Mouse (Mus musculus) MEL (cell line): ENCODE results near the gene Coq6. TPM values are rescaled to one million over a fixed set of nuclear protein-coding genes. Genes with fewer than 3 reads are reported as not detected.

Experiments used
- DNase-seq: peaks from one replicate; pipeline ENCODE4 v3.0.0; 2011; ENCODE audit warnings: low read depth, low spot score
- H3K27ac ChIP-seq: 2 replicates; pipeline ENCODE4 v1.5.1; 2012; ENCODE audit warnings: low read depth, mild to moderate bottlenecking, control low read depth, low read length, moderate library complexity; ENCODE audit not compliant: control insufficient read depth
- H3K27me3 ChIP-seq, 2 experiments: fragments of 150-350 bp in 1 of 2; sonication (generic) in 1 of 2; 2 replicates each; pipeline ENCODE4 v1.6.1; 2012; ENCODE audit warnings: low read length in 2 of 2, mild to moderate bottlenecking in 2 of 2, improper control_type of control experiment in 1 of 2, moderate library complexity in 1 of 2; ENCODE audit not compliant: insufficient read depth in 2 of 2, control insufficient read depth in 1 of 2
- H3K36me3 ChIP-seq, 2 experiments: 2 replicates each; pipeline ENCODE4 v1.6.1; 2012 to 2014; ENCODE audit warnings: low read length in 2 of 2, improper control_type of control experiment in 1 of 2, inconsistent platforms in 1 of 2, mild to moderate bottlenecking in 1 of 2; ENCODE audit not compliant: insufficient read depth in 2 of 2, control insufficient read depth in 1 of 2
- H3K4me1 ChIP-seq, 2 experiments: fragments of 150-350 bp in 1 of 2; sonication (generic) in 1 of 2; 2 replicates each; pipeline ENCODE4 v1.6.1; 2012; ENCODE audit warnings: low read length in 2 of 2, improper control_type of control experiment in 1 of 2, mild to moderate bottlenecking in 1 of 2; ENCODE audit not compliant: insufficient read depth in 2 of 2, control insufficient read depth in 1 of 2
- H3K4me3 ChIP-seq, 2 experiments: fragments of 150-350 bp in 1 of 2; sonication (generic) in 1 of 2; 2 replicates each; pipeline ENCODE4 v1.5.1; 2012; ENCODE audit warnings: low read depth in 2 of 2, low read length in 2 of 2, mild to moderate bottlenecking in 2 of 2, moderate library complexity in 2 of 2, control low read depth in 1 of 2, improper control_type of control experiment in 1 of 2; ENCODE audit not compliant: control insufficient read depth in 1 of 2, insufficient read depth in 1 of 2
- H3K79me2 ChIP-seq: 2 replicates; pipeline ENCODE4 v1.6.1; 2012; ENCODE audit warnings: mild to moderate bottlenecking, low read length, moderate library complexity; ENCODE audit not compliant: control insufficient read depth, poor library complexity, insufficient read depth
- H3K9ac ChIP-seq: 2 replicates; pipeline ENCODE4 v1.6.1; 2012; ENCODE audit warnings: low read depth, mild to moderate bottlenecking, control low read depth, low read length, moderate library complexity; ENCODE audit not compliant: control insufficient read depth, poor library complexity, severe bottlenecking
- H3K9me3 ChIP-seq: fragments of 150-350 bp; sonication (generic); replicated peaks from 2 replicates; pipeline ENCODE4 v1.6.1; 2012; ENCODE audit warnings: mild to moderate bottlenecking, low read length, improper control_type of control experiment, moderate library complexity; ENCODE audit not compliant: insufficient read depth
- CHD1 ChIP-seq: IDR thresholded peaks from 2 replicates; pipeline ENCODE4 v1.6.1; 2012; ENCODE audit warnings: low read depth, mild to moderate bottlenecking, inconsistent platforms, low read length, improper control_type of control experiment
- CTCF ChIP-seq, 3 experiments: IDR thresholded peaks in 2 of 3; conservative IDR thresholded peaks in 1 of 3; 2 replicates each; pipeline ENCODE4 v1.5.1; 2011 to 2012; ENCODE audit warnings: low read length in 3 of 3, low read depth in 2 of 3, mild to moderate bottlenecking in 2 of 3, improper control_type of control experiment in 1 of 3, inconsistent platforms in 1 of 3, mixed read lengths in 1 of 3, moderate library complexity in 1 of 3; ENCODE audit not compliant: control insufficient read depth in 1 of 3, insufficient read depth in 1 of 3, poor library complexity in 1 of 3, severe bottlenecking in 1 of 3
- E2F4 ChIP-seq: IDR thresholded peaks from 2 replicates; pipeline ENCODE4 v1.6.1; 2011; ENCODE audit warnings: low read depth, low read length, improper control_type of control experiment, borderline replicate concordance
- ELF1 ChIP-seq: IDR thresholded peaks from 2 replicates; pipeline ENCODE4 v1.6.1; 2014; ENCODE audit warnings: low read depth, mild to moderate bottlenecking, inconsistent platforms, low read length, improper control_type of control experiment, moderate library complexity
- HCFC1 ChIP-seq: IDR thresholded peaks from 2 replicates; pipeline ENCODE4 v1.6.1; 2012; ENCODE audit warnings: low read depth, mild to moderate bottlenecking, inconsistent platforms, low read length, improper control_type of control experiment, moderate library complexity
- JUND ChIP-seq: IDR thresholded peaks from 2 replicates; pipeline ENCODE4 v1.6.1; 2011; ENCODE audit warnings: low read depth, mild to moderate bottlenecking, improper control_type of control experiment, low read length
- KAT2A ChIP-seq: conservative IDR thresholded peaks from 2 replicates; pipeline ENCODE4 v1.6.1; 2012; ENCODE audit warnings: low read depth, low read length, improper control_type of control experiment, inconsistent platforms
- MAFK ChIP-seq: IDR thresholded peaks from 2 replicates; pipeline ENCODE4 v1.6.1; 2011; ENCODE audit warnings: low read depth, mild to moderate bottlenecking, low read length, improper control_type of control experiment, borderline replicate concordance
- MAX ChIP-seq: IDR thresholded peaks from 2 replicates; pipeline ENCODE4 v1.6.1; 2011; ENCODE audit warnings: low read length, improper control_type of control experiment
- MAZ ChIP-seq: IDR thresholded peaks from 2 replicates; pipeline ENCODE4 v1.6.1; 2012; ENCODE audit warnings: low read depth, mild to moderate bottlenecking, inconsistent platforms, low read length, improper control_type of control experiment
- MEF2A ChIP-seq: IDR thresholded peaks from 2 replicates; pipeline ENCODE4 v1.6.1; 2014; ENCODE audit warnings: low read depth, mild to moderate bottlenecking, inconsistent platforms, low read length, improper control_type of control experiment; ENCODE audit not compliant: poor library complexity, insufficient replicate concordance, severe bottlenecking; ENCODE audit errors: extremely low read depth
- MXI1 ChIP-seq: IDR thresholded peaks from 2 replicates; pipeline ENCODE4 v1.6.1; 2011; ENCODE audit warnings: mild to moderate bottlenecking, low read depth, low read length, improper control_type of control experiment
- MYB ChIP-seq: IDR thresholded peaks from 2 replicates; pipeline ENCODE4 v1.6.1; 2011; ENCODE audit warnings: mild to moderate bottlenecking, low read depth, low read length, improper control_type of control experiment
- NELFE ChIP-seq: IDR thresholded peaks from 2 replicates; pipeline ENCODE4 v1.6.1; 2011; ENCODE audit warnings: low read depth, low read length, improper control_type of control experiment
- NRF1 ChIP-seq: IDR thresholded peaks from 2 replicates; pipeline ENCODE4 v1.6.1; 2014; ENCODE audit warnings: low read depth, mild to moderate bottlenecking, inconsistent platforms, low read length, improper control_type of control experiment, moderate library complexity; ENCODE audit not compliant: poor library complexity, insufficient read depth, severe bottlenecking
- POLR2AphosphoS2 ChIP-seq: IDR thresholded peaks from 2 replicates; pipeline ENCODE4 v1.6.1; 2011; ENCODE audit warnings: low read length, improper control_type of control experiment
- RAD21 ChIP-seq: IDR thresholded peaks from 2 replicates; pipeline ENCODE4 v1.6.1; 2011; ENCODE audit warnings: mild to moderate bottlenecking, low read depth, low read length, improper control_type of control experiment
- RCOR1 ChIP-seq: IDR thresholded peaks from 2 replicates; pipeline ENCODE4 v1.6.1; 2012; ENCODE audit warnings: low read depth, mild to moderate bottlenecking, inconsistent platforms, low read length, improper control_type of control experiment
- SIN3A ChIP-seq: IDR thresholded peaks from 2 replicates; pipeline ENCODE4 v1.6.1; 2012; ENCODE audit warnings: low read length, improper control_type of control experiment, inconsistent platforms
- TAL1 ChIP-seq: IDR thresholded peaks from 2 replicates; pipeline ENCODE4 v1.6.1; 2012; ENCODE audit warnings: mild to moderate bottlenecking, inconsistent platforms, low read length, moderate library complexity, mixed read lengths
- TBP ChIP-seq: IDR thresholded peaks from 2 replicates; pipeline ENCODE4 v1.8.0; 2011; ENCODE audit warnings: low read depth, low read length, improper control_type of control experiment
- TCF12 ChIP-seq: IDR thresholded peaks from 2 replicates; pipeline ENCODE4 v1.6.1; 2014; ENCODE audit warnings: low read depth, mild to moderate bottlenecking, inconsistent platforms, low read length, improper control_type of control experiment, moderate library complexity
- UBTF ChIP-seq: IDR thresholded peaks from 2 replicates; pipeline ENCODE4 v1.6.1; 2012; ENCODE audit warnings: low read depth, mild to moderate bottlenecking, inconsistent platforms, low read length, improper control_type of control experiment, moderate library complexity, borderline replicate concordance; ENCODE audit not compliant: insufficient read depth
- ZC3H11A ChIP-seq: IDR thresholded peaks from 2 replicates; pipeline ENCODE4 v1.6.1; 2012; ENCODE audit warnings: low read depth, mild to moderate bottlenecking, inconsistent platforms, low read length, improper control_type of control experiment
- ZKSCAN1 ChIP-seq: IDR thresholded peaks from 2 replicates; pipeline ENCODE4 v1.6.1; 2012; ENCODE audit warnings: low read depth, mild to moderate bottlenecking, inconsistent platforms, low read length, improper control_type of control experiment, moderate library complexity
- polyA plus RNA-seq, 2 experiments: library from polyadenylated mRNA; stranded (reverse) in 1 of 2; unstranded in 1 of 2; fragments of >175 nt in 1 of 2; fragments of >200 nt in 1 of 2; gene quantifications; 2 replicates each; pipeline versions ENCODE4 v1.2.1 to v1.2.4; 2012; ENCODE audit warnings: low replicate concordance in 2 of 2, low read depth in 1 of 2; ENCODE audit not compliant: insufficient read length in 2 of 2, insufficient read depth in 1 of 2, missing spikeins in 1 of 2
- total RNA-seq: library from RNA; depleted of rRNA; stranded (reverse); fragments of 300-350 nt; gene quantifications from 2 replicates; pipeline ENCODE4 v1.2.3, GENCODE M21; 2012

The Coq6 gene
- total and polyA plus RNA-seq, 3 experiments, result 35.2 to 47.1 TPM; not detected in 1

GRCm38 (mm10) chr12:84402923-84403322 lies 41.5 kb downstream of the Coq6 start:
- Histone ChIP-seq H3K9me3 (no peaks in the 10 kb centered on the region), H3K36me3 (peaks cover 0 to 24% of the 10 kb centered on the region in 2 experiments; a peak in 3 of 4 replicates), H3K4me1 (peaks cover 15 to 19% of the 10 kb centered on the region in 2 experiments), H3K27ac (no peak overlapping the region), H3K79me2 (no peaks in the 10 kb centered on the region), H3K9ac (no peak overlapping the region), H3K27me3 (no peaks in the 10 kb centered on the region), H3K4me3 (no peak overlapping the region)
- TF ChIP-seq ZC3H11A, result no peak
- no peak for TF ChIP-seq SIN3A
- no peak for TF ChIP-seq UBTF
- TF ChIP-seq MYB, result no peak
- no peak for TF ChIP-seq CTCF (IDR thresholded peaks at IDR 0.05 in 2 of 3, conservative IDR thresholded peaks at IDR 0.05 in 1 of 3; ENCODE audit: control insufficient read depth in 1 of 3, insufficient read depth in 1 of 3, low read depth in 2 of 3, low read length in 3 of 3, poor library complexity in 1 of 3, severe bottlenecking in 1 of 3)
- no peak for TF ChIP-seq MAX
- no peak for TF ChIP-seq POLR2AphosphoS2
- no peak for TF ChIP-seq ZKSCAN1
- no peak for TF ChIP-seq RAD21
- TF ChIP-seq NELFE, result no peak
- no peak for TF ChIP-seq TCF12
- no peak for TF ChIP-seq ELF1
- DNase-seq, result no peak

GRCm38 (mm10) chr12:84404541-84404940 lies 43.1 kb downstream of the Coq6 start:
- TF ChIP-seq RCOR1 (no peak), SIN3A (no peak), MEF2A (no peak), TAL1 (no peak), CHD1 (no peak), NRF1 (no peak), HCFC1 (no peak), MXI1 (no peak), JUND (no peak), KAT2A (no peak), ELF1 (no peak), TBP (no peak), MAFK (no peak), NELFE (no peak), ZKSCAN1 (no peak), TCF12 (no peak), CTCF (IDR thresholded peaks at IDR 0.05 in 2 of 3, conservative IDR thresholded peaks at IDR 0.05 in 1 of 3; ENCODE audit: control insufficient read depth in 1 of 3, insufficient read depth in 1 of 3, low read depth in 2 of 3, low read length in 3 of 3, poor library complexity in 1 of 3, severe bottlenecking in 1 of 3) (no peak), E2F4 (no peak), MAZ (no peak)
- H3K4me1 ChIP-seq, result peaks cover 14 to 20% of the 10 kb centered on the region in 2 experiments
- no peak overlapping the region for H3K4me3 ChIP-seq
- DNase-seq, result no peak
- H3K36me3 ChIP-seq, result peaks cover 0 to 21% of the 10 kb centered on the region in 2 experiments; a peak in 3 of 4 replicates
- no peak overlapping the region for H3K27ac ChIP-seq
- H3K27me3 ChIP-seq, result no peaks in the 10 kb centered on the region
- H3K9me3 ChIP-seq, result no peaks in the 10 kb centered on the region
- H3K9ac ChIP-seq, result no peak overlapping the region
- H3K79me2 ChIP-seq, result no peaks in the 10 kb centered on the region; the same call in 1 of the 2 replicates
